Mouse (Mus musculus): ENCODE measurements around the gene Eif4a3. TPM values are rescaled to one million over a fixed set of nuclear protein-coding genes. Genes with fewer than 3 reads are reported as not detected.
"Not testable (repeated sequence)": the region's sequence is repeated elsewhere in the genome, so short reads cannot be mapped to it uniquely, and the experiment has no call there.

The Eif4a3 gene
- total RNA-seq, 2 experiments from 2014 or later, result 147 to 181 TPM

DNA sequence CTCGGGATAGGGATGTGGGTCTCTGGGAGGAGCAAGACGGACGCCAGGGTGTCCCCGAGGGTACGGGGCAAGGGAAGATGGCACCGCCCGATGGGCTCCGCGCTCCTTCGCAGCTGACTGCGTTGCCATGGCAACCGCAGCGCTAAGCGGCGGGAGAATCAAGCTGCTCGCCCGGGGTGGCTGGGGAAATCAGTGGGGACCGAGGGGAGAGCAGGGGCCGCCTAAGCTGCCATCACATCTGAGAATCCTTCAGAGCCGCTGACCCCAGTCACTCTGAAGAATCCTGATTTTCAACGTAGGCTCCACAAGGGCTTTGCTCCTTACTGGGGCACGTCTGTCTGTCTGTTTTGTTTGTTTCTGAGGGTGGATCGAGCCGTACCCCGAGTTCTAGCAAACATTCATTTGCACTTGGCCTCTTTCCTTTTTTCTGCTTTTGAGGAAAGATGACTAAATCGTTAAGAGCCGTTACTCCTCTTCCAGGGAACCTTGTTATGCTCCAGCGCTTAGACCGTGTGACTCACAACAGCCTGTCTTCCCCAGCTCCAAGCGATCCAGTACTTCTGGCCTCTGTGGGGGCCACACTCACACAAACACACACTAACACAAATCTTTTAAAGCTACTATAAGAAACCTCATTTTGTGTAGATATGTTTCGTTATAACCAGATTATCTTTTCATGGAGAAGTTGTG lies 502 bp upstream of the Eif4a3 start:
- ATAC-seq (ENCODE audit: poor library complexity, severe bottlenecking), result peak; percentile 68

- no peak for ATAC-seq (ENCODE audit: poor library complexity, severe bottlenecking)
These were observed 972 bp downstream of the Eif4a3 start for GRCm38 (mm10) chr11:119298917-119299316.

- ATAC-seq (ENCODE audit: poor library complexity, severe bottlenecking), result no peak
These were observed 1.9 kb downstream of the Eif4a3 start for GRCm38 (mm10) chr11:119297996-119298395.

DNA sequence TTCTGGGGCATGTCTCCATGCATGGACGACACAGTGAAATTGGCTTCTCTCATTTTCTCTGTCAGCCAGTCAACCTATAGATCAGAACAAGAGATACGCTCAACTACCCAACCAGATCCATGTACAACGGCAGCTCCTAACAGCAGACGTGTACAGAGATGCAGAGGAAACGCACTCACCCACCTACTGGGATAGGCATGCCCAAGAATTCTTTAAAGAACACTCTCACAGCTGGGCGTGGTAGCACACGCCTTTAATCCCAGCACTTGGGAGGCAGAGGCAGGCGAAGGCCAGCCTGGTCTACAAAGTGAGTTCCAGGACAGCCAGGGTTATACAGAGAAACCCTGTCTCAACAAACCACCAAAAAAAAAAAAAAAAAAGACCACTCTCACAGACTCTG lies 7.0 kb downstream of the Eif4a3 start:
- ATAC-seq (ENCODE audit: poor library complexity, severe bottlenecking), result not testable (repeated sequence)

GRCm38 (mm10) chr11:119287207-119287992 lies 12.5 kb downstream of the Eif4a3 start:
- no peak for ATAC-seq (ENCODE audit: poor library complexity, severe bottlenecking)

- ATAC-seq (ENCODE audit: poor library complexity, severe bottlenecking), result no peak
These were observed 13.9 kb downstream of the Eif4a3 start for GRCm38 (mm10) chr11:119285791-119286527.

- no peak for ATAC-seq (ENCODE audit: poor library complexity, severe bottlenecking)
These were observed 18.9 kb downstream of the Eif4a3 start for GRCm38 (mm10) chr11:119281030-119281429.

DNA sequence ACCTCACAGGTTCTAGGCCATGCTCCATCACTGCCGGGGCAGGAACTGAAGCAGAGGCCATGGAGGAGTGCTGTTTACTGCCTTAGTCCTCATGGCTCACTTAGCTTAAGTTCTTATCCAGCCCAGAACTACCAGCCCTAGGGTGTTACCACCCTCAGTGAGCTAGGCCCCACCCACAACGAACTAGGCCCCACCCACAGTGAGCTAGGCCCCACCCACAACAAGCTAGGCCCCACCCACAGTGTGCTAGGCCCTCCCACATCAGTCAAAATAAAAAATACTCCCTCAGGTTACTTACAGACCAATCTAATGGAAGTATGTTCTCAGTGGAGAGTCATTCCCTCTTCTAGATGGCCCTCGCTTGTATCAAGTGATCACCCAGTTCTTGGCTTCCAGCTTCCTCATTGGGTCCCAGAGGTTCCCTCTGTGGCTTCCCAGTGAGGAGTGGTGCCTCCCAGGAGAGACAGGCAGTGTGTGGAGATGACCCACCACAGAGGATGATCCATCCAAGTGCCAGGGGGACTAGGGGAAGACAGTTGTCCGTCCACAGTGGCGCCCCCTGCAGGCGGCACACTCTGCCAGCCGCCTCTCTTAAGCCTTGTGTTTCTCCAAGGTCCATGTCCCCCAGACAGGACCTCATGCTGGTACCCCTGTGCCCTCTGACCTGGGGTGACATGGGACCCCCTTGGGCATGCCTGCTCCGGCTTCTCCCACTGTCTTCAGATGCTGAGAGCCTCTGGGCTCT lies 26.5 kb downstream of the Eif4a3 start:
- no peak for ATAC-seq (ENCODE audit: poor library complexity, severe bottlenecking)

DNA sequence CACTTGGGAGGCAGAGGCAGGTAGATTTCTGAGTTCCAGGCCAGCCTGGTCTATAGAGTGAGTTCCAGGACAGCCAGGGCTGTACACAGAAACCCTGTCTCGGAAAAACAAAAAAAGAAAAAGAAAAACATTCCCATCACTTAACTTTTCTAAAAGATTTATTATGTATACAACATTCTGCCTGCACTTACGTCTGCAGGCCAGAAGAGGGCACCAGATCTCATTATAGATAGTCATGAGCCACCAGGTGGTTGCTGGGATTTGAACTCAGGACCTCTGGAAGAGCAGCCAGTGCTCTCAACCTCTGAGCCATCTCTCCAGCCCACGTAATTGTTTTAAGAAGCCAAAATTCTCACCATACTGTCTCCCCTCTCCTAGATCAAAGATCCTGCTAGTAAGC lies 27.4 kb downstream of the Eif4a3 start:
- ATAC-seq (ENCODE audit: poor library complexity, severe bottlenecking), result not testable (repeated sequence)

- no peak for ATAC-seq (ENCODE audit: poor library complexity, severe bottlenecking)
These were observed 31.2 kb downstream of the Eif4a3 start for GRCm38 (mm10) chr11:119268557-119269195.

- ATAC-seq (ENCODE audit: poor library complexity, severe bottlenecking), result peak; percentile 98
These were observed 31.9 kb downstream of the Eif4a3 start, which contains the start of gene Gaa for GRCm38 (mm10) chr11:119267768-119268556. Gene Gaa, plus strand, starts transcription at chr11:119267887.

GRCm38 (mm10) chr11:119267241-119267674 lies 32.6 kb downstream of the Eif4a3 start:
- peak; percentile 19; the same call in 1 of the 2 replicates for ATAC-seq (ENCODE audit: poor library complexity, severe bottlenecking)

- no peak for ATAC-seq (ENCODE audit: poor library complexity, severe bottlenecking)
These were observed 34.1 kb downstream of the Eif4a3 start for GRCm38 (mm10) chr11:119265811-119266210.

DNA sequence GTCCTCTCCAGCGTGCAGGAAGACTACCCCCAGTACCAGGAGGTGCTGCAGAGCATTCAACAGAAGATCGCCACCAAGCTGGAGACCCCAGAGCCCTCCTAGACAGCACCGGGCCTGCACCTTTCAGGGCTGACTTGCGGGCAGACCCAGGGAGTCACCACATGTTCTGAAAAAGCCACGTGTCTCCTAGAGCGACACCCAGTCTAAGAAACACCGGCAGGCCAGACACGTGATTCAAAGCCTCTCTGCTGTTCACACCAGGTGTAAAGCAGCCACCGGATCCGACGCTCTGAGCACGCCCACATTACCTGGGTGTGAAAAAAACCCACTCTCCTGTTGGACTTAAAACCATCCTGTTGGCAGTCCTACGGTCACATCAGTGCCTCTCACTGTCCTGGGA lies 35.5 kb downstream of the Eif4a3 start:
- no peak for ATAC-seq (ENCODE audit: poor library complexity, severe bottlenecking)

DNA sequence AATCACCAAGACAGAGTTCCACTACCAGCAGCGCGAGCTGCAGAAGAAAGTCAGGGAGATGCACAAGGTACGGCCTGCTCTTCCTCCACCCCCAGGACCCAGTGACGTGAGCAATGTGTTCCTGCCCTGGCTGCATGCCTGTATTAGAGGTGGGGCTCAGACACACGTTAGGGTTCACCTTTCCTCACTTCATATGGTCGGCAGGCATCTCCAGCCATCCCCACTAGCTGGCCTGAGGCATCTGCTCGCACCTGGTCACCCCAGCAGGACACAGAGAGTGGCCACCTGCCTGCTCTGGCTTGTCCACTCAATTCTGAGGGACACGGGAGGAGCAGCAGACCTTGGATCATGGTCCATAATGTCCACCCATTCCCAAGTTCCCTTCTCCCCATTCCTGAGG lies 39.9 kb downstream of the Eif4a3 start:
- ATAC-seq (ENCODE audit: poor library complexity, severe bottlenecking), result no peak

DNA sequence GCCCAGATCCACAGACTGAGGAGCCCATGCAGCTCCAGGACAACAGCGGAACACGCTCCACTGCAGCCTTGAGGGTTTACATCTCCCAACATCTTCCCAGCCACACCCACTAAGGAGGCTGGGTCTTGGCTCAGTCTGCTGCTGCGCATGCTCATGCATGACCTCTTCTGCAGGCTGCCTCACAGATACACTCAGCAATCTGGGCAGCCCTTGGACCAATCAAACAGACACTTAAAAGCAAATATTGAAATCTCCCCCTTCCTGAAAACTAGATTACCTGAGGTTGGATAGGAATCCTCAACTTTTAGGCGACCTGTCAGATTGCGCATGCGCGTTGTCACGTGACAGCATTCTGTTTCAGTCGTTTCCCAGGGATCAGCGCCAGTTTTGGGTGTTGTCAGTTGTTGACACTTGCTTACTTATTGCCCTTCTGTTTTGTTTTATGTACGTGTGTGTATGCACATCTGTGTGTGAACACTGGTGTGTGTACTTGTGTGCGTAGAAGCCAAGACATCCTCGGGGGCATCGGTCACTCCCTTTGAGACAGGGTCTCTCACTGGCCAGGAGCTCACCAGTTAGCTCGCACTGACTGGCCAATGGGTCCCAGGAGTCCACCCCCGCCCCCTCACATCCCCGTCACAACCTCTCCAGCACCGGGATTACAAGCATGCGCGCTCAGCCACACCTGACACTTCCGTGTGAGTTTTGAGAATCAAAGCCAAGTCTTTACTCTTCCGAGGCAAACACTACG lies 41.1 kb downstream of the Eif4a3 start:
- ATAC-seq (ENCODE audit: poor library complexity, severe bottlenecking), result peak; percentile 80

GRCm38 (mm10) chr11:119258216-119258571 lies 41.7 kb downstream of the Eif4a3 start:
- no peak for ATAC-seq (ENCODE audit: poor library complexity, severe bottlenecking)

DNA sequence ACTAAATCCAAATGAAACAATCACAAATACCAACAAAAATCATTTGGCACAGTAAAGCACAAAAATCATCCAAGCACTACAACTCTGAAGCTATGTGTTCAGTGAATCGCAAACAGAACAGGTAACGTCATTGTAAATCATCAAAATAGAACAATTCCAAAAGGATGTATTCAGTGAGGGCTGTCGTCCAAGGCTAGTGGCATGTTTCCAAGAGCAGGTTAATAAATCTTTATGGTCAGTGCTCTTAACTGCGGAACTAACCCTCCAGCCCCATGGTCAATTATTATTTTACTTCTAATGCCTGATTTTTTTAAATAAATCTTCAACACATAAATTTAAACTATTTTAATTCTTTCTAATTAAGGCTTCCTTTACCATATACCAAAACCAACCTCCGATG lies 43.3 kb downstream of the Eif4a3 start:
- ATAC-seq (ENCODE audit: poor library complexity, severe bottlenecking), result not testable (repeated sequence)

All from megakaryocyte, adult 5-6 weeks (primary cell).